Mouse (Mus musculus) limb, embryonic 15.5 days (tissue): ENCODE data around the gene Lhpp. TPM values are rescaled to one million over a fixed set of nuclear protein-coding genes. Genes with fewer than 3 reads are reported as not detected.

Experiments used
- ATAC-seq: fragments of 200-750 bp; cut with Nextera tagmentation; 2 replicates; pipeline ENCODE4 v1.8.0; 2017; ENCODE audit warnings: low read depth, moderate TSS enrichment; ENCODE audit not compliant: insufficient number of reproducible peaks, low FRiP score, low TSS enrichment
- H3K27ac ChIP-seq: fragments of 300-500 bp; sonication (generic); 2 replicates; pipeline ENCODE4 v1.5.1; 2015; ENCODE audit warnings: moderate library complexity, mild to moderate bottlenecking, inconsistent platforms
- H3K27me3 ChIP-seq: fragments of 300-500 bp; sonication (generic); 2 replicates; pipeline ENCODE4 v1.6.1; 2015; ENCODE audit warnings: inconsistent platforms
- H3K36me3 ChIP-seq: fragments of 300-500 bp; sonication (generic); 2 replicates; pipeline ENCODE4 v1.6.1; 2015; ENCODE audit warnings: inconsistent platforms
- H3K4me1 ChIP-seq: fragments of 300-500 bp; sonication (generic); 2 replicates; pipeline ENCODE4 v1.6.1; 2015; ENCODE audit warnings: inconsistent platforms
- H3K4me2 ChIP-seq: fragments of 300-500 bp; sonication (generic); 2 replicates; pipeline ENCODE4 v1.6.1; 2015; ENCODE audit warnings: mild to moderate bottlenecking, inconsistent platforms
- H3K4me3 ChIP-seq: fragments of 300-500 bp; sonication (generic); 2 replicates; pipeline ENCODE4 v1.5.1; 2015; ENCODE audit warnings: mild to moderate bottlenecking, inconsistent platforms
- H3K9ac ChIP-seq: fragments of 300-500 bp; sonication (generic); 2 replicates; pipeline ENCODE4 v1.6.1; 2015; ENCODE audit warnings: inconsistent platforms
- H3K9me3 ChIP-seq: fragments of 300-500 bp; sonication (generic); 2 replicates; pipeline ENCODE4 v1.6.1; 2016; ENCODE audit warnings: inconsistent platforms
- WGBS: fragments of 180-500 bp; shearing (Covaris S2); methylation state at CpG from one replicate; pipeline ENCODE4 v1.1.7; 2015; 5-methylcytosine and 5-hydroxymethylcytosine counted together
- polyA plus RNA-seq: library from polyadenylated mRNA; unstranded; fragments of >200 nt; fragmentation: Nextera tagmentation; extraction: Ambion mirVana; gene quantifications from 2 replicates; pipeline ENCODE4 v1.2.1, GENCODE M21; 2015

Lhpp gene
- polyA plus RNA-seq, 1 experiment from 2014 or later: 16.8 TPM

DNA sequence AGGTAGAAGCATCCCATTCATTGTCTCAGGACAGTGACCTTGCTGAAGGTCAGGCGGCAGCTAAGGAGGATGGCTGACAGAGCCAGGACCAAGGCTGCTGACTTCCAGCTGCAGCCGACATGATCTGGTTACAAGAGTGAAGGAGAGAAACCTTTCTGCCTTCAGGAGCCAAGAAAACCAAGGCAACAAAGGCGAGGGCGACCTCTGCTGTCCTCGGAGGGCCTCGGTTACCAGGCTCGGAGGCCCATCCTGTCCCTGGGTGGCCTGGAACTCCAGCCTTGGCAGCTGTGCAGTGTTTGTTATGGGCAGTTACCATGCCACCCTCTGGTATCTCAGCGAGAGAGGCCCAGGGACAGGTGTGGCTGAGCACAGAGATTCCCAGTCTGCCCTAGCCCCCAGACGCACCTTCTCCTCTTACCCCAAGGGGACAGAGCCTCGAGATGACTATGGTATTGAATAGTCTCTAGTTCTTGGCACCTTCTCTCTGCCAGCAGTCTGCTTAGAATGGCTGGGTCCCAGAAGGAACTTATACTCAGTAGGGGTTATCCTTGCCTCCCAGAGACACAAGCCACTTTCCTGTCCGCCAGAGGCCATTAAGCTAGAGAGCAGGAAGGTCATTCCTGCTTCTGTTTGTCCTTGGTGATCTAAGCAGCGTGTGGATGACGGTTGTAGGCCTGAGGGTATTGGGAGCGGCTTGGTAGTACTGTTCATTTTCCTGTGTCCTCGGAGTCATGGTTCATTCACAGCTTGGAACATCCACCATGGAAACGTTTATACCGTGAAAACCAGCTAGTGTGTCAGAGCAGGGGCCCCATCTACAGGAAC, 63.7 kb downstream of the Lhpp start:
- Histone ChIP-seq H3K27ac (peak overlapping the region; percentile 4; the same call in 1 of the 2 replicates), H3K36me3 (no peaks in the 10 kb centered on the region), H3K4me1 (peaks cover 18% of the 10 kb centered on the region), H3K9ac (no peak overlapping the region), H3K27me3 (no peaks in the 10 kb centered on the region), H3K4me3 (no peak overlapping the region), H3K9me3 (no peaks in the 10 kb centered on the region), H3K4me2 (no peak overlapping the region)
- peak; percentile 60; the same call in 1 of the 2 replicates for ATAC-seq
- WGBS: 54% methylated on average over 17 of the region's 17 CpGs

DNA sequence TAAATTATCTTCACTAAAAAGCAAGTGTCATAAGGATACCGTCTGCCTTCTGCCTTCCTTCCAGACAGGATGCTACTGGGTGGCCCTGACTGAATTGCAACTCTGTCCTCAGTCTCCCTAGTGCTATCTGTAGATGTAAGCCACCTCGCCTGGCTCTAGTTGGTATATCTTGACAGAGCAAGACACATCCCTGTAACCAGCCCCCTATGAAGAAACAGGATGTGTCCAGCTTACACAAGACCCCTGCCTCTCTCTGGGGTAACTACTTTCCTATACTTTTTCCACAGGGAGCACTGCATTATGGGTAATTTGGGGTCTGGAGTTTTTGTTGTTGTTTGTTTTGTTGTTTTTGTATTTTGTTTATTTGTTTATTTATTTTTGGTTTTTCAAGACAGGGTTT, 65.5 kb downstream of the Lhpp start:
- no peak for ATAC-seq
- H3K27me3 ChIP-seq: no peaks in the 10 kb centered on the region
- no peak overlapping the region for H3K4me2 ChIP-seq
- peaks cover 18% of the 10 kb centered on the region for H3K4me1 ChIP-seq
- WGBS: 91% methylated on average over 2 of the region's 2 CpGs
- H3K4me3 ChIP-seq: no peak overlapping the region
- no peak overlapping the region for H3K9ac ChIP-seq
- H3K27ac ChIP-seq: no peak overlapping the region
- no peaks in the 10 kb centered on the region for H3K36me3 ChIP-seq
- H3K9me3 ChIP-seq: no peaks in the 10 kb centered on the region

DNA sequence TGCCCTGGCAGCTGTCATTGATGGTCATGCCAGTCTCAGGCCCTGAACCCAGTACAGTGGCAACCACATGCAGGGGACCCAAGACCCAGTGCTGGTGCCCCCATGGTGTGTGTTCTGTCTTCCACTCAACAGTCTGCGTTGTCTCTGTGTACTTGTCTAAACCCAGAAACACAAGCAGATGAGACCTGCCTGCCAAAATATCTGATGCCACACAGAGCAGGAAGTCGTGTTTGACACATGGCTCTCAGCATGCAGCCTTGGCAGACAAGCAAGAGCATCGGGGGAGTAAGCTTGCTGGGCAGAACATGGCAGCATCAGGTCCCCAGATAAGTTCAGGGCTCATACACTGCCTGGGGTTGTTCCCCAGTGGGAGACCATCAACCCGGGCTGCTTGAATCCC, 68.7 kb downstream of the Lhpp start:
- Histone ChIP-seq H3K36me3 (no peaks in the 10 kb centered on the region), H3K4me3 (no peak overlapping the region), H3K9ac (no peak overlapping the region), H3K4me1 (peaks cover 12% of the 10 kb centered on the region; the same call in 1 of the 2 replicates), H3K4me2 (no peak overlapping the region), H3K9me3 (no peaks in the 10 kb centered on the region), H3K27me3 (no peaks in the 10 kb centered on the region), H3K27ac (no peak overlapping the region)
- ATAC-seq: no peak
- 73% methylated on average over 4 of the region's 4 CpGs for WGBS

DNA sequence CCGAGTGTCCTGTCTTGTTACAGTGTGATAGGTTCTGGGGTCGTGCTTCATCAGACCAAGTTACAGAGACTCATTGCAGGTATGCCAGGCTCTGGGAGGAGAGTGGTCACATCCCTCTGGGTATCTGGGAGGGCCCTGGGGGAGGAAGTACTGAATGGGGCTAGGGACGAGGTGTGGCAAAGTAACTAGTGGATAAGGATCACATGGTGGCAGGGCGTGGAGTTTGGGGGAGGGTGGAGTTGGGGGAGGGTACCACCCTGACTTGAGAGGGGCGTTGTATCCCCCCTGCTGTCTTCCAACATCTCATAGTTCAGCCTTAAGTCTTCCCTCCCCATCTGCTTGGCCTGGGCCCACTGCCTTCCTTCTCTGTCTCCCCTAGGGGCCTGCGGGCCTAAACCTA, 69.1 kb downstream of the Lhpp start:
- Histone ChIP-seq H3K9me3 (no peaks in the 10 kb centered on the region), H3K4me3 (no peak overlapping the region), H3K27me3 (no peaks in the 10 kb centered on the region), H3K4me1 (peaks cover 8% of the 10 kb centered on the region; the same call in 1 of the 2 replicates), H3K4me2 (no peak overlapping the region), H3K27ac (no peak overlapping the region), H3K36me3 (no peaks in the 10 kb centered on the region), H3K9ac (no peak overlapping the region)
- WGBS: 75% methylated on average over 6 of the region's 6 CpGs
- no peak for ATAC-seq

DNA sequence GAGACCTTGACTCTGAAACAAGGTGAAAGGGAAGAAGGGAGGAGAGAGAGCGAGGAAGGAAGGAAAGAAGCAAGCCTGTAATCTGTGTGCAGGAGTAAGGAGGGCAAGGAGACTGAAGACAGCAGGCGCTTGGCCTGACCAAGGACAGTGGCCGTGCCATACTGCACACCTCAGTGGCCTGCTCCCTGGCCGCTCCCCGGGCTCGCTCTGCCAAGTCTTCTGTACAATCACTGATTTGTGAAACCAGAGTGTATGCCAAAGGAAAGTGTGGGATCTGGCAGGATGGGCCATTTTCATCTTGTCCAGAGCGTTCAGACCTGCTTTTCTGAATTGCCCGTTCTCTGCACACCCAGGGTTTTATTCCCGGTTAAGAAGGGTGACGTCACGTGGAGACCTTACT, 70.9 kb downstream of the Lhpp start:
- no peaks in the 10 kb centered on the region for H3K36me3 ChIP-seq
- ATAC-seq: no peak
- 85% methylated on average over 11 of the region's 11 CpGs for whole genome bisulfite sequencing
- no peaks in the 10 kb centered on the region for H3K27me3 ChIP-seq
- H3K27ac ChIP-seq: no peak overlapping the region
- H3K9me3 ChIP-seq: no peaks in the 10 kb centered on the region
- no peak overlapping the region for H3K4me3 ChIP-seq
- H3K4me1 ChIP-seq: peaks cover 8% of the 10 kb centered on the region; the same call in 1 of the 2 replicates
- no peak overlapping the region for H3K4me2 ChIP-seq
- no peak overlapping the region for H3K9ac ChIP-seq

DNA sequence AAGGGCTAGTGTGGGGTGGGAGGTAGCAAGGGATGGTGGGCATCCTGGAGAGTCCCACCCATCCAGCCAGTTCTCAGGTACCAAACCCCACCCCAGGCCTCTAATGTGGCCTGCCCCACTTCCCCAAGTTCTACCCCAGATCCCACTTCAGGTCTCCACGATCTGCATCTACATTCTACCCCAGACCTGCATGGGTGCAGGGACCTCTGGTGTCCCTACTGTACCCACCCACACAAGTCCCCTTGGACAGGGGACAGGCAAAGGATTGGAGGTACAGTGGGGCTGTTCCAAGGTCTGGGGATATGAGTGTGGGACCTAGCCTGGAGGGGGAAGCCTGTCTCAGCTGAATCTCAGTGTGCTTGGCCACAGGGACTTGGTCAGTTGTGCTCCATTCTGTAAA, 71.4 kb downstream of the Lhpp start:
- ATAC-seq: no peak
- WGBS: 83% methylated on average over 1 of the region's 1 CpGs
- H3K27ac ChIP-seq: no peak overlapping the region

DNA sequence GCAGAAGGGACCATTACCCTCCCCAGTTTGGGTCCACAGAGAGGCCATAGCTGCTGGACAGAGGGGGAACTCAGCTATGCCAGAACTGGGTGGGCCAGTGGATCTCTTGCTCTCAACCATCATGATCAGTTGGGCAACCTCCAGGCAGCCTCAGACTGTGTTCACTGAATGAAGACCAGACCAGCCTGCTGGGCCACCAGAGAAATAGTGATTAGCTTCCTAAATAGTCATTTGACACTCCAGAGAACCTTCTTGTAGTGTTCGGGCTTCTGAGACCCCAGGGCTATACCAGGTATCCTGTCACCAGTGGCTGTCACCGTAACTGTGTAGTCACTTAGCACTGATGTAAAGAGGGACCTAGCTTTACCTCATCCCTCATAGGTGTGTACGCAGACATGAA, 71.9 kb downstream of the Lhpp start:
- Histone ChIP-seq H3K4me3 (no peak overlapping the region), H3K9ac (no peak overlapping the region), H3K27ac (no peak overlapping the region), H3K36me3 (no peaks in the 10 kb centered on the region), H3K4me1 (peaks cover 12% of the 10 kb centered on the region), H3K4me2 (no peak overlapping the region), H3K27me3 (no peaks in the 10 kb centered on the region), H3K9me3 (no peaks in the 10 kb centered on the region)
- WGBS: 81% methylated on average over 3 of the region's 3 CpGs
- no peak for ATAC-seq

More for the DNA sequence above, 71.4 kb downstream of the Lhpp start:
- Histone ChIP-seq H3K4me2 (no peak overlapping the region), H3K4me1 (peaks cover 9% of the 10 kb centered on the region; the same call in 1 of the 2 replicates), H3K4me3 (no peak overlapping the region), H3K9me3 (no peaks in the 10 kb centered on the region), H3K27me3 (no peaks in the 10 kb centered on the region), H3K36me3 (no peaks in the 10 kb centered on the region), H3K9ac (no peak overlapping the region)

DNA sequence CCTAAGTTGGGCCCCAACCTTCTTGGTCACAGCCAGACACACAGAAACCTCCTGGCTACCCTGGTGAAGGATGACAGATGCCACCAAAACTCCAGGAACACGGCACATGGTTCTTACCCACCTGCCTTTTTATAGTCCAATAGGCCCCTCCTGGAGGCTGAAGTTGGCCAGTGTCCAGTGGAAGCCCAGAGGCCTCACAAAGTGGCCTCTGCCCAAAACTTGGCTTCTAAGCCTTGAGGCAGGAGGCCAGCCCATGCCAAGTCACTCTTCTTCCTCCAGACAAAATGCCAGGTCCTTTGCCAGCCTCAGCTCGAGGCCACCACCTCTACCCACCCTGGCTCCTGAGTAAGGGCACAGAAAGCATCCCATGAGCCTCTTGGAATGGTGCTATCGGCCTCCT, 72.5 kb downstream of the Lhpp start:
- Histone ChIP-seq H3K4me3 (no peak overlapping the region), H3K36me3 (no peaks in the 10 kb centered on the region), H3K4me2 (no peak overlapping the region), H3K27me3 (no peaks in the 10 kb centered on the region), H3K4me1 (peaks cover 18% of the 10 kb centered on the region), H3K9me3 (no peaks in the 10 kb centered on the region), H3K9ac (no peak overlapping the region), H3K27ac (peak overlapping the region; percentile 59; the same call in 1 of the 2 replicates)
- no peak for ATAC-seq
- 61% methylated on average over 3 of the region's 3 CpGs for whole genome bisulfite sequencing

DNA sequence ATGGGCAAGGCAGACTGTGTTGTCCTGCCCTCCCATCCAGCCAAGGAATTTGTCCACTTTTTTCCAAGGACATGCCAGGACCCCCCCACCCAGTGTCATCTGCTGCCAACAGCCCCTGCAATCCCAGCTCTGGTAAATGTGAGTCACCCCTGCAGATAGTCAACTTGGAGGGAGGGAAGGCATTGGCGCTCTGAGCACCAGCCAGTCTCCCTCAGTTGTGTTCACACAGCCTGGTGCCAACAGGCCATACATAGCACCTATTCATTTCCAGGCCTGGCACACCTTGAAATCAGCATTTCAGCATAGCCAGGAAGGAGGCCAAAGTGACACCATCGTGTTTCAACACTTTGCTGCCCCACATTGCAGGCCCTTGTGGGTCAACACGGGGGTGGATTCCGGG, 73.5 kb downstream of the Lhpp start:
- peaks cover 26% of the 10 kb centered on the region for H3K4me1 ChIP-seq
- no peaks in the 10 kb centered on the region for H3K36me3 ChIP-seq
- H3K4me3 ChIP-seq: no peak overlapping the region
- no peak overlapping the region for H3K9ac ChIP-seq
- ATAC-seq: no peak
- no peaks in the 10 kb centered on the region for H3K27me3 ChIP-seq
- H3K9me3 ChIP-seq: no peaks in the 10 kb centered on the region
- 66% methylated on average over 4 of the region's 4 CpGs for WGBS
- no peak overlapping the region for H3K4me2 ChIP-seq
- peak overlapping the region; percentile 59 for H3K27ac ChIP-seq

DNA sequence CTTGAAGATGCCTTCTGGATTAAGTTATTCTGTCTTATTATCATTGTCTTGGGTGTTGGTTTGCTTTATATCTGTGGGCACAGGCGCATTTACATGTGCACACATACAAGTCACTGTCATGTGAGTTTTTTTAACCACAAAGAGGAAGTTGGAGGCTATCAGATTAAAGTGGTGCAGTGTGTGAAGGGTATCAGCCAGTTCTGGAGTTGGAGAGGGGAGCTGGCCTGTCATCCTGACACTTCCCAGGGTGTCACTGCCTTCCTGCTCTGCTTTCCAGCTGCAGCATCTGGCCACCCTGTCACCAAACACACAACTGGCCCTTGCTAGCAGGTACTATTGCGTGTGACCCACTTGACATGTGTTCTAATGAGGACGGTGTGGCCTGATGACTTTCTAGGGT, 76.1 kb downstream of the Lhpp start:
- ATAC-seq: no peak
- WGBS: 87% methylated on average over 3 of the region's 3 CpGs
- no peak overlapping the region for H3K4me3 ChIP-seq

DNA sequence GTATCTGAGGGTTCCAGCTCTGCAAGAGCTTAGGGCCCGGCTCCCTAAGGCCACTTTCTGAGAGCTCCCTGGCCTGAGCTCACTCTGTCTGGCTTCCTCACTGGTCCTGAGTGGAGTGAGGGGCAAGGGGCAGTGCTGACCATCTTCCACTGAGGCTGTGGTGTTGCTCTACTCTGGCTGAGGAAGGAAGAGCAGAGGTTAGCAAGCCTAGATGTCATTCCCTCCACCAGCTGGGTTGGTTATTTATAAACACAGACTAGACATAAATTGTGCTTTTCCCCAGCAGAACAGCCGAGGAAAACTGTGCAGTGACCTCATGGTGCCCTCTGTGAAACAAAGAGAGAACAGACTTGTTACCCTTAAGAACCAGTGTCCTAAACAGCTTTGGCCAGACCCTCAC, 77.5 kb downstream of the Lhpp start:
- no peaks in the 10 kb centered on the region for H3K36me3 ChIP-seq
- no peak for ATAC-seq
- no peak overlapping the region for H3K9ac ChIP-seq
- no peaks in the 10 kb centered on the region for H3K27me3 ChIP-seq
- no peak overlapping the region for H3K4me2 ChIP-seq
- 58% methylated on average over 2 of the region's 2 CpGs for WGBS
- peak overlapping the region; percentile 81 for H3K27ac ChIP-seq
- H3K9me3 ChIP-seq: no peaks in the 10 kb centered on the region
- peaks cover 49% of the 10 kb centered on the region for H3K4me1 ChIP-seq
- no peak overlapping the region for H3K4me3 ChIP-seq

More for the DNA sequence above, 76.1 kb downstream of the Lhpp start:
- Histone ChIP-seq H3K27me3 (no peaks in the 10 kb centered on the region), H3K27ac (no peak overlapping the region), H3K4me2 (no peak overlapping the region), H3K9ac (no peak overlapping the region), H3K4me1 (peaks cover 42% of the 10 kb centered on the region), H3K9me3 (no peaks in the 10 kb centered on the region), H3K36me3 (no peaks in the 10 kb centered on the region)

DNA sequence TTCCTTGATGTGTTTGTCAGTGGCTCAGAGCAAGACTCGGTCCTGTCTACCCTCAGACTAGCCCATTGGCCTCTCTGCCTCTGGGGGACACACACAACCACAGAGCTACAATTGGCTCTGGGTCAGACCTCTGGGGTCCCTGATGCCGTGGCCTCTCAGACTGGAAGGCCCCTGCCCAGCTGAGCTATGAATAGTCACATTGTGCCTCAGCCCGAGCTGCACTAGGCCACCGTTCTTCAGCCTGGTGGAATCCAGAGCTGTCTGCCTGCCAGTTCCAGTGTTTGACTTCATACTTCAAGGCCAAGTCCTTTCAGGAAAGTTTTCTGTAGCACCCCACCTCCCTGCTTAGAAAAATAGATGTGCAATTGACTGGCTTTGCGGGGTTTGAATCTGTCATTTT, 78.3 kb downstream of the Lhpp start:
- Histone ChIP-seq H3K4me1 (peaks cover 44% of the 10 kb centered on the region), H3K27ac (peak overlapping the region; percentile 81), H3K4me3 (no peak overlapping the region), H3K9me3 (no peaks in the 10 kb centered on the region), H3K9ac (no peak overlapping the region), H3K36me3 (no peaks in the 10 kb centered on the region), H3K27me3 (no peaks in the 10 kb centered on the region), H3K4me2 (no peak overlapping the region)
- WGBS: 49% methylated on average over 5 of the region's 5 CpGs
- ATAC-seq: peak; percentile 65
